Mouse (Mus musculus) cerebellum, adult 11-12 months (tissue): Measurements from ENCODE around the gene Dmrta2.

Experiments used
- DNase-seq: peaks from one replicate; pipeline ENCODE4 v3.0.0; 2022

Gene Dmrta2

GRCm38 (mm10) chr4:109977148-109978067 is at the start of gene Dmrta2:
TSS of gene Dmrta2 (plus strand) at chr4:109978053.
- DNase-seq: no peak

DNA sequence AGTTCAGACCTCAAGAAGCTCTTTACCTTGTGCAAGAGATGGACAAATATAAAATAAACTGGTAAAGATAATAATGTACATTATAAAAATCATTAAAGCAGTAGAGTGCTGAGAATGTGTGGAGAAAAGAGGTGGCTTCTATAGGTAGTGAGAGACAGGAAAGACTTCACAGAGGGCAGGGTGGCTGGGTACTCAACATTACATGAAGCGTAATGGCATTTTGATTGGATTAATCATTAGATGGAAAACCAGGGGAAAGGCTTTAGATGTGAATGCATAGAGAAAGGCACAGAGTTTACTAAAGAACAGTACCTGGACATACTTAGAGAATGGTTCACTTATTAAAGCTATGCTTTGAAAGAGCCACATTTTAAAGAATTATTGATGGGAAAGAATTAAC is 48.8 kb upstream of the Dmrta2 start:
- no peak for DNase-seq

- no peak for DNase-seq
Observed at GRCm38 (mm10) chr4:109930445-109930844, 47.4 kb upstream of the Dmrta2 start.

GRCm38 (mm10) chr4:109930935-109931334 is 46.9 kb upstream of the Dmrta2 start:
- DNase-seq: no peak

DNA sequence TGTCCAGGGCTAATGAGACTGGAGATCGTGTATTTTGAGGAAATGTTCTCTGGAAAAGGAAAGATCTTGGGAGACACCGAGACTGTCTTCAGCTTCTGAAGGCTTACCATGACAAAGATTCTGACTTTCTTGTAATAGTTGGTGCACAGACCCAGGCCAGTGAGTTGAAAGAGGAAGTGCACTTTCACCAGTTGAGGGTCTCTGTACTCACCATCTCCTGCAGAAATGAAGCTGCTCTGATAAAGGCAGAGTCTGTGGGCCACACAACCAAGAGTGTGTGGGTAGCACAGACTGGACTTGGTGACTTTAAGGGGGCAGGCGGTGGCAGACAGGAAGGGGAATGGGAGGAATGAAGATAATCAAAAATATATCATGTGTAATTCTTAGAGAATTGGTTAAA is 41.3 kb upstream of the Dmrta2 start:
- no peak for DNase-seq

GRCm38 (mm10) chr4:109939291-109939690 is 38.6 kb upstream of the Dmrta2 start:
- DNase-seq: no peak

GRCm38 (mm10) chr4:109945554-109945953 is 32.3 kb upstream of the Dmrta2 start:
- no peak for DNase-seq

DNA sequence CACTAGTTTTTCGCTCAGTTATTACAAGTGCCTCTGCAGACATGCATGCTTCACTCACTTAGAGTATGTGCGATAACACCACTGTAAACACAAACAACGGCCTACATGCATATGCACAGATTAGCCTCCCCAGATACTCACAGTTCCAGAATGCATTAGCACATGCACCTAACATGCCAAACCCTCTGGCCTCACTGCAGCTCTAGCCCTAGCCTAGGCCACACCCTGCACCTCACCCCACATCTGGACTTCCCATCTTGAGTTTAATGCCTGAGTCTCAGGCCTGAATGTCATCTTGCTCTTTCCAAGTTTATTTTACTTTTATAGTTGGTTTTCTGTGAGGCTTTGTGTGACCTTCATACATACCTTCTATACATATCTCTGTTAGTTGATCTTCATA is 28.5 kb upstream of the Dmrta2 start:
- no peak for DNase-seq

- no peak for DNase-seq
Observed at GRCm38 (mm10) chr4:109953509-109953908, 24.3 kb upstream of the Dmrta2 start.

- no peak for DNase-seq
Observed at GRCm38 (mm10) chr4:109960201-109960935, 17.5 kb upstream of the Dmrta2 start.

DNA sequence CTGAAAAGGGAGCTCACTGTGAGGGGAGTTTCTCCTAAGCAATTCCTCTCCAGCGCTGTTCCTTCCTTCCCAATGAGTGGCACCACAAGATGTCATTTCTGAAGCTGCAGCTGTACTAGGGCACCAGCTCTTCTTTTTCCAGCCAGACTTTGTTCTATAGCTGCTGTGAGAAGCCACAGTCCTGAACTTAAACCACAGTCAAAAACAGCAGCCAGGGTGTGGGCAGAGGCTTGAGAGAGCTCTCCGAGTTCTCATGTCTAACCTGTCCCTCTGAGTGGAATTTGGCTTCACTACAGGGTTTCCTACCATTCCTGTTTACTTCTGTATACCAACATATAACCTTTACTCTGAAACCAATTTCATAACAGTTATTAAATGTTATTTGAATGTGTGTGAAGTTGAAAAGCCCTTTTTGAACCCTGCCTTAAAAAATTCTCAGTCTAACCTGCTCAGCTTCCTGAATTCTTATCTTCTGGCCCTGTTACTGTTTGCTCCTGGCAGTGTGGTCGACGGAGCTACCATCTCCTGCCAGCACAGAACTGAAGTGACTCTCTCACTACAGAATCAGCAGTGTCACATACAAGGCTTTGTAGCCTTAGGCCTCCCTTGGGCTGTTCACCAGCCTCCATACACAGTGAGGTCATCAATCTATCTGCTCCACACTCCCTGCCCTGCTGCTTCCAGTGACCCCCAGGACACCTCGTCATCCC is 14.1 kb upstream of the Dmrta2 start:
- DNase-seq: no peak

DNA sequence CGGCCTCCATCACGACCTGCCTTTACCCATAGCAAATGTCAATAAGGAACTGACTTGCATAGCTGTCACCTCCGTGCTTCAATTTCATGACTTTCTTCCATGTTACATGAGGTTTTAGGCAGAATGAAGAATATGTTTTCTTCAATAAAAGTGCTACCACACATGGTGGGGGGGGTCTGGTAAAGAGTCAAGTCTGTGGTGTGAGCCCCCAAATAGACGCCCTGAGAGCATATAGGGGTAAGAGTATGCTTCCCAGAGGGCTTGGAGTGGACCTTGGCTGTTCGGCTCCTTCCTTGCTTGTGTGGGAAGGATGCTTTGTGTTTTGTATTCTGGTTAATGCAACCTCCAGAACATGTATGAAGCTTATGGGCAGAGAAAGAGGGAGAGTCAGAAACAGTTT is 8.3 kb upstream of the Dmrta2 start:
- DNase-seq: no peak

- no peak for DNase-seq
Observed at GRCm38 (mm10) chr4:109973991-109974654, 3.7 kb upstream of the Dmrta2 start.

GRCm38 (mm10) chr4:109974655-109975380 is 3.0 kb upstream of the Dmrta2 start:
- no peak for DNase-seq

- DNase-seq: no peak
Observed at GRCm38 (mm10) chr4:109975381-109976240, 2.2 kb upstream of the Dmrta2 start.

- DNase-seq: no peak
Observed at GRCm38 (mm10) chr4:109976273-109977147, 1.3 kb upstream of the Dmrta2 start.

DNA sequence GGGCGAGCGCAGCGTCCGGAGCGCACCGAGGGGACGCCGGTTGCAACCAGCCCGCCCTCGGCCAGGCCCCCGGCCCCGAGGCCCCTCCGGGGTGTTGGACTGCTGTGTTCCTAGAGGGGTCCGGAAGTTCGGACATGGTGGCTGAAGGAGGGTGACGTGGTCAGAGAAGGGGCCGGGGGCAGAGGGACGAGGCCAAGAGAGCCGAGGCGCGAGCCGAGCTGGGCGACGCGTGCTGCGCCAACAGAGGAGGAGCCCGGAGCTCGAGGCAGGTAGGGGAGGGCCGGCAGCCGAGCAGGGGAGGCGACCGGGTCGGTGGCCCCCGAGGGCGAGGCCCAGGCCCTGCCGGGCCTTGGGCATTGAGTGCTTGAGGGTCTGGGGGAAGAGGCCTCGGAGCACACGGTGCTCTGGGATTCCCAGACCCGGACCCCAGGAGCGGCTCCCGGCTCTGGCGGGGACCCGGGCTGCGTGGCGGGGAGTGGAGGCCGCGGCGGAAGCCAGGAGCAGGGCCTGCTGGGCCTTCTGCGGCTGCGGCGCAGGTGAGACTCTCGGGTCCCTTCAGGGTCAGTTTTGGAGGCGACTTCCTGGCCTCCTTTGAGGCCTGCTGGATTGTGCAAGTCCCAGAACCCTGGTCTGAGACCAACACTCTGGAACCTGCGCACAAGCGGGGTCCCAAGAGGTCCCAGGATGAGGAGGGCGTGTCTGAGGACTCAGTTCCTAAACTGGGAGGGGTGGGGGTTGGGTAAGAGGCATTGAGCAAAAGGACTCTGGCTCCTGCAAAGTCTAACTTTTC is 410 bp downstream of the Dmrta2 start:
- no peak for DNase-seq

DNA sequence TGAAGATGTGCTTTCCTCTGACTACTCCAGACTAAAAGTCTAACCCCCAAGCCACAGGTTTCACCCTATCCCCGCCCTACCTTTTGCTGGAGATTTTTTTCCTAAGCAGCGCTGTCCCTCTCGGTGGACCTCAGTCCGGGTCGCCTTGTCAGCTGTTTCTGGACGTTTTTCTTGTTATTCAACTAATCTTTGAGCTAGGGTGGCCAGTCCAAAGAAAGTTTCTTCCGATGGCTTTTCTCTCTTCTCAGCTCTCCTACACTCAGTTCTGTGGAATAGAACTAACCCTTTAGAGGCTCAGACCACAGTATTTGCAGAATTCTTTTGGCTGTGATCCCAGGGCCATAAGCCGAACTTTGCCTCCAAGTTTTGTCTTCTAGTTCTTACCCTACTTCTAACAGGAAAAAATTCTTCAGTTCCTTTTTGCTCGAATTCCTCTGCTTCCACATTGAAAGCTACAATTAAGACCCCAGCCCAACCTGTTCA is 1.0 kb downstream of the Dmrta2 start:
- DNase-seq: no peak
